Mouse (Mus musculus): ENCODE results near the gene Zfyve16.

Zfyve16 gene

DNA sequence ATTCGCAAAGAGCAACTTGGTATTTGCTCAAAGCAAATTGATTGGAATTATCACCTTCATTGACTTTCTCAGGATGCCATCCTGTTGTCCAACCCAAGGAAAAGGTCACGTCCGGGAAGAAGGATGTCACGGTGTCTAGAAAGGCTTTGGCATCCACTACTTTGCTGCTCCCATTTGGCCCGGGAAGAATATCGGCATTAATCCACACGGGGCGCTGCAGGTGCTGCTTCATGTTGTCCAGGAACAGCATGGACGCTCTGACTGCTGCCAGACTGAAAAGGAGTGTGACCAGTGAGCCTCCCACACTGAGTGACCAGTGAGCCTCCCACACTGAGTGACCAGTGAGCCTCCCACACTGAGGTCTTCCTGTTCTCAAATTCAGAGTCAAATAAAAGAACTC lies 62.8 kb downstream of the Zfyve16 start:
- no peak for DNase-seq (ENCODE audit: low spot score in 2 of 2)

DNA sequence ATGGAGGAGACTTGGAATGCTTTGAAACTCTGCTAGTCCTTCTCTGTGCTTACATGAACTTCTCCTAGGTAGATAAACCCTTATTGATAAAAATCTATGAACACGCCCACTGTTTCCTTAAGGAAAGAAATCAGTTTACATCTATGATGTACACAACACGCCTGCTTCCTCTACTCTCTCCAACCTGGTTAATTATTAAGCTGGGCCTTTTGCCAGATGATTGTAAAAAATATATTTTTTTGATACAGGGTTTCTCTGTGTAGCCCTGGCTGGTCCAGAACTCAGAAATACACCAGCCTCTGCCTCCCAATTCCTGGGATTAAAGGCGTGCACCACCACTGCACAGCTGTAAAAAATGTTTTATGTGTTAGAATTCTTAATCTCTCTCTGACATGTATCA lies 66.0 kb downstream of the Zfyve16 start:
- no peak for DNase-seq (ENCODE audit: low spot score in 2 of 2)

DNA sequence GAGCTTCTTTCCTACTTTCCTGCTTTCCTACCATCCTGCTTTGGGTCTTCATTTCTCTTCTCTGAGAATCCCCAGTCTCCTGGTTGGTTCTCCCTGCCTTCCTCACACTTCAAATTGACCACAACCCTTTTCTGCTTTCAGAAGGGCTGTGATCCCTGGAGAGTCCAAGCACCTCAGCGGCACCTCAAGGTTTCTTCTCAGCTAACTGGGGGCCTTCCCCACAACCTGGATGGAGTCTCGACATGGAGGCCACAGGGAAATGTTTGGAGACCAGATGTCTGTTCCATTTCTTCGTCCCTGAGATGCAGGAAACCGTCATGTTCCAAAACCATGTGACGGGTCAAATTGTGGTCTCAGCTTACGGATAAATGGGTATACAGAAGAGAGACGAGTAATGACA lies 83.8 kb downstream of the Zfyve16 start:
- DNase-seq (ENCODE audit: low spot score in 2 of 2): no peak

DNA sequence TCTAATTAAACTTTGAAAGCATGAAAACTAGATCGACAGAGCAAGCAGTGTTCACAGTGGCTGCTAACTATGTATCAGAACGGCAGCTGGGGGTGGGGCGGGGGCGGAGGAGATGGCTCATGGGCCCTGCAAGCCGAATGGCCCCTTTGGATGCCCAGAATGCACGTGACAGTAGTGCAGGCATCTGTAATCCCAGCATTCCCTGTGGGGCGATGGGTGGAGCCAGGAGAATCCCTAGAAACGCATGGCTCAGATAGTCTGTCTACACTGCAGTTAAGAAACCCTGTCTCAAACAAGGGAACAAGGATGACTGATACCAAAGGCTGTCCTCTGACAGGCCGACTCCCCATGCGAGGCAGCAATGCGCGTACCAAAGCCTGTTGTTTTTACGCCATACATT lies 90.4 kb downstream of the Zfyve16 start:
- no peak for DNase-seq (ENCODE audit: low spot score in 2 of 2)

DNA sequence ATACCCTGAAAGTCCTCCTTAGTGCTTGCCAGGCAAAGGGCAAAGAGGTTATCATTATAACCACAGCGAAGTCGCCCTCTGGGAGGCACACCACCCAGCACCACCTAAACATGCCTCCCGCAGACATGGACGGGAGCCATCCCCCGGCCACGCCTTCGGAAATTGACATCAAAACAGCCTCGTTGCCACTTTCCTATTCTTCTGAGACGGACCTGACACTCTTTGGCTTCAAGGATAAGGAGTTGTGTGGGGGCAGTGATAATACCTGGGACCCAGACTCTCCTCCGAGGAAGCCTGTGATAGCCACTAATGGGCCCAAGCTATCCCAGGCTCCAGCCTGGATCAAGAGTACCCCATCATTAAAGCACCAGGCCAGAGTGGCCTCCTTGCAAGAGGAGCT lies 92.0 kb downstream of the Zfyve16 start:
- DNase-seq (ENCODE audit: low spot score in 2 of 2): no peak

Data from spleen, postnatal 4 days (tissue).